Comparison of ENCODE assay signal across 19 mouse cellular contexts in the genomic region with DNA sequence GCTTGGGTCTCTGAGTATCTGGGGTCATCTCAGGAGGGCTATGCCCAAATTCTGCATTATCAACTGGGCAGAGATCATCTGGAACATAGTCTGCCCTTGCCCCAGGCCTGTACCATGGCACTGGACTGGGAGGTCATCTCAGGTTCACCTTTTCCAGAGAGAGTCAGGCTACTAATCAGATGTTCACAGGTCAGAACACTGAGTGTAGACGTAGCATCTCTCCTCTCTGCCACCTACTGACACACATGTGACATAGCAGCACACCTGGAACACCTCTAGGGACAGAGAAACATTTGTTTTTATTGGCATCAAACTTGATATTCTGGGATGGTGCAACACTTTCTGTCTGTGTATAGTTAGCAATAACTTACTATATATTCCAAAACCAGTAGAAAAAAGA. TPM values are rescaled to one million over a fixed set of nuclear protein-coding genes. Genes with fewer than 3 reads are reported as not detected.
DNase-seq lines count a peak whose midpoint lies in the region; ATAC-seq and TF ChIP-seq lines count a peak whose summit lies in the region.
"Had no signal": no experiment of that assay in that cellular context is flagged by ENCODE, and none has a peak within 500 bp of the region (broad histone marks: within the 10 kb centered on the region; RNA-seq: fewer than 3 reads in every experiment).

No protein-coding gene starts in this region.

- no peak overlapping the region for H3K9ac ChIP-seq in intestine, postnatal 0 days (ENCODE audit: low read depth, low read length)
- no peak overlapping the region for H3K9ac ChIP-seq in intestine, embryonic 15.5 days
- H3K9ac ChIP-seq in lung, postnatal 0 days (replicated peaks; ENCODE audit: low read depth) = no peak overlapping the region
- no peak overlapping the region for H3K9ac ChIP-seq in MEL (ENCODE audit: control insufficient read depth, low read depth, low read length, poor library complexity, severe bottlenecking)
- H3K9ac ChIP-seq: embryonic facial prominence, embryonic 13.5 days; forebrain, embryonic 12.5 days had no signal

- no peaks in the 10 kb centered on the region for H3K27me3 ChIP-seq in intestine, postnatal 0 days (replicated peaks; ENCODE audit: control insufficient read depth, insufficient read depth, low read length)
- H3K27me3 ChIP-seq in intestine, embryonic 15.5 days (replicated peaks) = no peaks in the 10 kb centered on the region
- no peaks in the 10 kb centered on the region for H3K27me3 ChIP-seq in lung, postnatal 0 days (replicated peaks; ENCODE audit: insufficient read depth, low read length)
- H3K27me3 ChIP-seq in MEL (ENCODE audit: control insufficient read depth in 1 of 2, insufficient read depth in 2 of 2, low read length in 2 of 2) = peaks cover 9 to 14% of the 10 kb centered on the region in 2 experiments
- H3K27me3 ChIP-seq in splenic B cell, adult 2 months (ENCODE audit: control insufficient read depth, insufficient read depth, low read length, poor library complexity, severe bottlenecking) = no peaks in the 10 kb centered on the region
- H3K27me3 ChIP-seq: embryonic facial prominence, embryonic 13.5 days; forebrain, embryonic 12.5 days had no signal

- H3K27ac ChIP-seq in intestine, postnatal 0 days (ENCODE audit: low read depth, low read length) = no peak overlapping the region
- H3K27ac ChIP-seq in intestine, embryonic 15.5 days = no peak overlapping the region
- no peak overlapping the region for H3K27ac ChIP-seq in lung, postnatal 0 days (ENCODE audit: low read length)
- no peak overlapping the region for H3K27ac ChIP-seq in MEL (ENCODE audit: control insufficient read depth, low read depth, low read length)
- H3K27ac ChIP-seq: embryonic facial prominence, embryonic 13.5 days; forebrain, embryonic 12.5 days; macrophage had no signal

- peak; percentile 39 for TF ChIP-seq RAD21 in MEL (IDR thresholded peaks at IDR 0.05; ENCODE audit: low read depth, low read length)

- no peaks in the 10 kb centered on the region for H3K36me3 ChIP-seq in intestine, postnatal 0 days (ENCODE audit: control insufficient read depth, insufficient read depth)
- H3K36me3 ChIP-seq in intestine, embryonic 15.5 days = no peaks in the 10 kb centered on the region
- H3K36me3 ChIP-seq in lung, postnatal 0 days (ENCODE audit: insufficient read depth, low read length) = no peaks in the 10 kb centered on the region
- H3K36me3 ChIP-seq in MEL (ENCODE audit: control insufficient read depth in 1 of 2, insufficient read depth in 2 of 2, low read length in 2 of 2) = no peaks in the 10 kb centered on the region
- H3K36me3 ChIP-seq in splenic B cell, adult 2 months (ENCODE audit: control insufficient read depth, insufficient read depth, low read length, poor library complexity, severe bottlenecking) = no peaks in the 10 kb centered on the region
- H3K36me3 ChIP-seq: embryonic facial prominence, embryonic 13.5 days; forebrain, embryonic 12.5 days had no signal

- TF ChIP-seq POLR2A in MEL (IDR thresholded peaks at IDR 0.05; ENCODE audit: control insufficient read depth in 1 of 2, insufficient read depth in 1 of 2, low read depth in 1 of 2, low read length in 2 of 2, poor library complexity in 1 of 2) = no peak

- H3K79me2 ChIP-seq in MEL (ENCODE audit: control insufficient read depth, insufficient read depth, low read length, poor library complexity) = no peaks in the 10 kb centered on the region

- DNase-seq in lung, postnatal 0 days (ENCODE audit: low spot score) = no peak
- DNase-seq in lung, postnatal 10 days = no peak
- no peak for DNase-seq in MEL (ENCODE audit: low read depth, low spot score)
- peak; percentile 31 for DNase-seq in splenic B cell, adult 2 months (ENCODE audit: low read depth, low spot score)
- no peak for DNase-seq in thymus, postnatal 0 days (ENCODE audit: low spot score)
- DNase-seq: adrenal gland, postnatal 25 days; cerebellum, postnatal 36 days; kidney, adult 11 months had no signal

- no peaks in the 10 kb centered on the region for H3K9me3 ChIP-seq in intestine, postnatal 0 days (ENCODE audit: control insufficient read depth)
- H3K9me3 ChIP-seq in intestine, embryonic 15.5 days = no peaks in the 10 kb centered on the region
- H3K9me3 ChIP-seq in lung, postnatal 0 days (ENCODE audit: low read length) = no peaks in the 10 kb centered on the region
- no peaks in the 10 kb centered on the region for H3K9me3 ChIP-seq in MEL (replicated peaks; ENCODE audit: insufficient read depth, low read length)
- H3K9me3 ChIP-seq: embryonic facial prominence, embryonic 13.5 days; forebrain, embryonic 12.5 days had no signal

- ATAC-seq in intestine, postnatal 0 days = no peak
- no peak for ATAC-seq in intestine, embryonic 15.5 days
- no peak for ATAC-seq in lung, postnatal 0 days

- H3K4me3 ChIP-seq in intestine, postnatal 0 days (ENCODE audit: low read depth, low read length) = no peak overlapping the region
- H3K4me3 ChIP-seq in intestine, embryonic 15.5 days (replicated peaks) = no peak overlapping the region
- no peak overlapping the region for H3K4me3 ChIP-seq in lung, postnatal 0 days (ENCODE audit: low read depth, low read length)
- no peak overlapping the region for H3K4me3 ChIP-seq in MEL (ENCODE audit: control insufficient read depth in 1 of 2, insufficient read depth in 1 of 2, low read depth in 2 of 2, low read length in 2 of 2)
- H3K4me3 ChIP-seq: embryonic facial prominence, embryonic 13.5 days; forebrain, embryonic 12.5 days had no signal

- H3K4me1 ChIP-seq in intestine, postnatal 0 days (replicated peaks; ENCODE audit: control insufficient read depth, insufficient read depth, low read length) = no peaks in the 10 kb centered on the region
- no peaks in the 10 kb centered on the region for H3K4me1 ChIP-seq in intestine, embryonic 15.5 days (replicated peaks)
- no peaks in the 10 kb centered on the region for H3K4me1 ChIP-seq in lung, postnatal 0 days (ENCODE audit: insufficient read depth, low read depth, low read length)
- no peaks in the 10 kb centered on the region for H3K4me1 ChIP-seq in MEL (ENCODE audit: control insufficient read depth in 1 of 2, insufficient read depth in 2 of 2, low read length in 2 of 2)
- H3K4me1 ChIP-seq: embryonic facial prominence, embryonic 13.5 days had no signal

- TF ChIP-seq EP300 in lung, postnatal 0 days (IDR thresholded peaks at IDR 0.05) = no peak
- TF ChIP-seq EP300 in MEL (IDR thresholded peaks at IDR 0.05; ENCODE audit: low read depth in 1 of 2, low read length in 2 of 2) = no peak

- 21% methylated on average over 1 of the region's 1 CpGs for WGBS in intestine, postnatal 0 days
- WGBS in intestine, embryonic 15.5 days = 50% methylated on average over 1 of the region's 1 CpGs
- 33% methylated on average over 1 of the region's 1 CpGs for WGBS in lung, postnatal 0 days

- peak; percentile 69 for TF ChIP-seq CTCF in intestine, postnatal 0 days (IDR thresholded peaks at IDR 0.05; ENCODE audit: low read depth)
- TF ChIP-seq CTCF in lung, postnatal 0 days (IDR thresholded peaks at IDR 0.05) = peak; percentile 66
- peak; percentile 27 to 62 (median 46); a peak in 5 of 6 replicates for TF ChIP-seq CTCF in MEL (IDR thresholded peaks at IDR 0.05 in 2 of 3, conservative IDR thresholded peaks at IDR 0.05 in 1 of 3; ENCODE audit: control insufficient read depth in 1 of 3, insufficient read depth in 1 of 3, low read depth in 2 of 3, low read length in 3 of 3, poor library complexity in 1 of 3, severe bottlenecking in 1 of 3)

- H3K4me2 ChIP-seq in intestine, postnatal 0 days (replicated peaks; ENCODE audit: low read depth) = no peak overlapping the region
- no peak overlapping the region for H3K4me2 ChIP-seq in intestine, embryonic 15.5 days (replicated peaks)
- no peak overlapping the region for H3K4me2 ChIP-seq in lung, postnatal 0 days (replicated peaks; ENCODE audit: low read depth, low read length)
- H3K4me2 ChIP-seq: embryonic facial prominence, embryonic 13.5 days; forebrain, embryonic 12.5 days; heart, embryonic 11.5 days had no signal

TF ChIP-seq in MEL, 35 proteins besides CTCF, POLR2A, EP300 and RAD21:
- TF ChIP-seq POLR2AphosphoS5 (IDR thresholded peaks at IDR 0.05; ENCODE audit: borderline replicate concordance, low read depth, low read length) (no peak), SMC3 (IDR thresholded peaks at IDR 0.05; ENCODE audit: low read depth, low read length) (peak; percentile 78), HCFC1 (IDR thresholded peaks at IDR 0.05; ENCODE audit: low read depth, low read length) (no peak), CHD2 (IDR thresholded peaks at IDR 0.05; ENCODE audit: low read length) (no peak), CHD1 (IDR thresholded peaks at IDR 0.05; ENCODE audit: low read depth, low read length) (no peak), ZC3H11A (IDR thresholded peaks at IDR 0.05; ENCODE audit: low read depth, low read length) (peak; percentile 33; the same call in 1 of the 2 replicates)

RNA-seq across cellular contexts. Expression of gene Gcm1, which starts 37.9 kb away (rescaled TPM):
- not detected in 2 replicates for polyA plus RNA-seq in intestine, postnatal 0 days (2015; fragmentation: Nextera tagmentation; extraction: Ambion mirVana)
- not detected in 2 replicates for polyA plus RNA-seq in intestine, embryonic 15.5 days (2015; fragmentation: Nextera tagmentation; extraction: Ambion mirVana)
- polyA plus RNA-seq in lung, postnatal 0 days (2015; fragmentation: Nextera tagmentation; extraction: Ambion mirVana) = 0.14 TPM in 2 replicates
- not detected in 2 replicates for total RNA-seq in MEL (2012; rRNA removed)
- not detected for polyA plus RNA-seq in MEL (2012; ENCODE audit: insufficient read depth in 1 of 2, insufficient read length in 2 of 2, low read depth in 1 of 2, low replicate concordance in 2 of 2, missing spikeins in 1 of 2)
- 0.13 and 0.25 TPM in 2 replicates for polyA plus RNA-seq in thymus, postnatal 0 days (2015; fragmentation: Nextera tagmentation; extraction: Ambion mirVana)
- total RNA-seq: adrenal gland, postnatal 25 days; gastrocnemius, adult 18-20 months; hematopoietic stem cell, adult 5-6 weeks; left cerebral cortex, adult 18-20 months; neutrophil, adult 5-6 weeks had no signal
- polyA plus RNA-seq: forebrain, embryonic 12.5 days; heart, embryonic 11.5 days; large intestine, adult 2 months; macrophage had no signal
